Mouse (Mus musculus) thymus, postnatal 0 days (tissue): ENCODE data around the gene Mogat2. TPM values are rescaled to one million over a fixed set of nuclear protein-coding genes. Genes with fewer than 3 reads are reported as not detected.
A peak's percentile ranks its signal among the peaks of the same experiment; 100 is the strongest.

Experiments
- DNase-seq: peaks from one replicate; pipeline ENCODE4 v3.0.0-alpha.2; 2015; ENCODE audit warnings: low spot score
- polyA plus RNA-seq: library from polyadenylated mRNA; unstranded; fragments of >200 nt; fragmentation: Nextera tagmentation; extraction: Ambion mirVana; gene quantifications from 2 replicates; pipeline ENCODE4 v1.2.1, GENCODE M21; 2015

Mogat2 gene
- polyA plus RNA-seq, 1 experiment from 2014 or later: 0.25 TPM

DNA sequence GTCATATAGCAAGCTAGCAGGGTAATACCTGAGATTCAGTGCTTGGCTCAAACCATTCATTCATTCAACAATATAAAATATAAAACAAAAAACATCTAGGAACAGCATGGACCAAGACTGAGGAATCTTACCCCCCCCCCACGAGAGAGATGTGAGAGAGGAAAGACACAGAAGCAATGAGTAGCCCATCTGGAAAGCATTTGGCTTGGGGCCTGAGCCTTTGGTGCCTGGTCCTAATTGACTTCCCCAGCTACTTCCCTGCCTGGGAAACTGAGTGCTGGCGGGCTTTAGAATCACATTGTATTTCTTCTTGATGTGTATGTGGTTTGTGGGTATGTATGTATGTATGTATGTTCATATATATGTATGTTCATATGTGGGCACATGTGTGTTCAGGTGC, 2.8 kb downstream of the Mogat2 start:
- no peak for DNase-seq

DNA sequence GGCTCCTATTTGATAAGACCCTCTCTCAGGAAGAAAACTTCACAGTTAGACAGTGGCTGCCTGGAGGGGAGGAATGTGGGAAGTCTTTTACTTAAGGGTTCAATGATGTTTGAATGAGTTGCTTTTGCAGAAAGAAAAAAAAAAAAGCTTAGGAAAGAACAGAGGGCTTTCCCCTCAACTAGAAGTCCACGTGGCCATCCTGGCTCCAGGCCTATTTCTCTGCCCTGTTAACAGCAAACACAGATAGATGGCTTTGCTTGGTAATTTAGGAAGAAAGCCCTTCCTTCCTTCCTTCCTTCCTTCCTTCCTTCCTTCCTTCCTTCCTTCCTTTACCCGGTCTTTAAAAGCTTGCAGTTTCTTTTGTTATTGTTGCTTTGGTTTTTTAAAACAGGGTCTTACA, 3.5 kb downstream of the Mogat2 start:
- DNase-seq: no peak

DNA sequence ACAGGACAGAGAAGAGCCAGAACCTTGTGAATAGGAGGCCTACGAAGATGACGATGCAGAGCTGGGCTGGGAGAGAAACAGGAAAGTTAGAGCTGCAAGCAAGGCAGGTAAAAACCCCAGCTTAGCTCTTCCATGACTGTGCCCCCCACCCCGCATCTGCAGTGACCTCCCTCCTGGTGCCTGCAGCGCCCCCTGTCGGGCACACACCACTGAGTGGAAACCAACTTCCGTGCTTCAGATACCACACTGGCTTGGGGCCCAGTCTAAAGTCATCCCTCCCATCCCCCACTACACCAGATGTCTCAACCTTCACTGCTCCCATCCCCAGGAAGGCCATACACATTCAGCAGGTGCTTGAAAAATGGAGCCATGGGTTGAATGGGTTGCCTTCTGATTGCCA, 5.8 kb downstream of the Mogat2 start:
- no peak for DNase-seq

DNA sequence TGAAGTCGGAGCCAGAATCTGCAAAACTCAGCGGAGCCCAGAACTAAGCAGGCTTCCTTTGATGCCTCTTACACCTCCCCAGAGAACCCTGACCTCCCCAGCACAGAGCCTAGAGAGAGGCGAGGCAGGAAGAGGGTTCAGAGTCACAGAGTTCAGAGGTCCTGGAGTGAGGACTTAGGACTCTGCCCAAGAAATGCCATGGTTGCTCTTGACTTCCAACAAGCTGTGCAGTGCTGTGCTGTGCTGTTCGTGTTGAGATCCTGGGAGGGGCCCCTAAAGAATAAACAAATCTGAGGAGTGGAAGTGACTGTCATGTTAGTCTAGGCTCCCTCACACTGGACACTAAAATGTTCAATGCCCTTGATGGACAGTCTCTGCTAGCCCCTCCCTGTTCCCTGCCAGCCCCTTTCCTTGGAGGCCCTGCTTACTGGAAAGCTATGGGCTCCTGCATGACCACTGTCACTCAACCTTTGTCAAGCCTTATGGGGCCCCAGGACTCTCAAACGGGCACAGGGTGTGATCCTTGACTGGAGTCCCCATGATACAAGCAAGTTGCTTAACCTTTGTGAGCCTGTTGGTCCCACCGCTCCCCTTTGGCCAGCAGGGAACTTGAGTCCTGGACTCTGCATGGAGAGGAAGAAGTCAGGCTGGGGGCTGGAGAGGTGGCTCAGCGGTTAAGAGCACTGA, 8.2 kb downstream of the Mogat2 start:
- no peak for DNase-seq

DNA sequence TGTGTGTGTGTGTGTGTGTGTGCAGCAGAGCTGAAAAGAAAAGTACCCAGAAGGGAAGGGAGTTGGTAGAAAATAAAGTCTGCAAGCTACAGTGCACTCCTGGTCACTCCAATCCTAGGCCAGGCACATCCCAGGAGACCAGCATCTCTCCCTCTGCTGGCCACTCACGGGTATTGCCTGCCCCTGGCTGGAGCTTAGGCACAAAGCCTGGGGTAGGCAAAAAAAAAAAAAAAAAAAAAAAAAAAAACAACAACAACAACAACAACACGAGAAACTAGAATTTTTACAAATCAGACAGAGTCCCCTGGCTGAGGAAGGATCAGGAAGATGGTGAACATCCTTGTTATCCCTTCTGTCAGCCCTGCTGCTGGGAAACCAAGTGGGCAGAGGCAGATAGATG, 9.0 kb downstream of the Mogat2 start:
- DNase-seq: peak; percentile 20

DNA sequence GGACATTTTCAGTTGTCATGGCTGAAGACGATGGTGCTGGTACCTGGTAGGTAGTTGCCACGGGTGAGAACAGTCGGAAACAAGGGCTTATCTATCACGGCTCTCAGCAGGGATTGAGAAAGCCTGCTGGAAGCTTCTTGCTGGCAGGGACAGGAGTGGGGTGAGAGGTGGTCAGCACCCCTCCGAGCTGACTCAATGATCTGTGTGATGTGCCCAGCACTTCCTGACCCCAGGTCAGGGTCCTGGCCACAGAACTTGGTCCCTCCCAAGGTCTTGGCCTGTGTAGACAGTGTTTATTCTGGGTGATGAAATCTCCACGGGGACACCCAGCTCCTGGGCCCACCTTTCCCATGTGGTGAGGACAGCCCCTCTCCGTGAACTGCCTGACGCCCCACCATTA, 9.6 kb downstream of the Mogat2 start:
- DNase-seq: no peak

DNA sequence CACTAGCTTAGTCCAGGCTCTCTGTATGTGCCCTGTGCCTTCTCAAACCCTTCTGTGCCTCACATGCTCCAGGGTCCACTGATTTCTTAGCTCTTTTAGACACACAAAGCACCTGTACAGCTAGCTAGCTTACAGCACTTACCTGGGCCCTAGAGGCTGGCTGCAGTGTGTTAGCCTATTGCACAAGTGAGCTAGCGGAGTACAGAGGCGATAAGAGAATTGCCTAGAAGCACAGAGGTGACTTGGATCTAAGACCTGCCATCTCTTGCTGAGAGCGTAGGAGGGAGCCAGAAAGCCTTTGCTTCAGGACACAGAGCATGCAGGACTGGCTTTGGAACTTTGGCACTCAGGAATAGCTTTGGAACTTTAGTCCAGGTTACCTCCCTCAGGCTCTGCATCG, 11.2 kb downstream of the Mogat2 start:
- no peak for DNase-seq

DNA sequence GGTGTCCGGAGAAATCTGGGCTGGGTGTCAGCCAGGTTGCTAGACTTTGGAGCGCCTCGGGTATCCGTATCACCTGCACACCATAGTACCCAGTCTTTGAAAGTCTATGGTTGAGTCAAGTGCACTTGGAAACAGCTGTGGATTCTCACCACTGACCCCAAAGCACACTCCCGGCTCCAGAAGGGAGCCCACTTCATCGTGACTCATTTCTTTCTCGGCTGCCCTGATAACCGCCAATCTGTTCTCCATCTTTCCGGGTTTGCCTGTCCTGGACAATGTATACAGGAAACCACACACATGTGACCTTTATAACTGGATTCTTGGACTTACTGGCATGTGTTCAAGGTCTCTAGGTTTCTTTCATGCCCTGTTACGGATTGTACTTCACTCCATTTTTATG, 11.8 kb downstream of the Mogat2 start:
- no peak for DNase-seq

DNA sequence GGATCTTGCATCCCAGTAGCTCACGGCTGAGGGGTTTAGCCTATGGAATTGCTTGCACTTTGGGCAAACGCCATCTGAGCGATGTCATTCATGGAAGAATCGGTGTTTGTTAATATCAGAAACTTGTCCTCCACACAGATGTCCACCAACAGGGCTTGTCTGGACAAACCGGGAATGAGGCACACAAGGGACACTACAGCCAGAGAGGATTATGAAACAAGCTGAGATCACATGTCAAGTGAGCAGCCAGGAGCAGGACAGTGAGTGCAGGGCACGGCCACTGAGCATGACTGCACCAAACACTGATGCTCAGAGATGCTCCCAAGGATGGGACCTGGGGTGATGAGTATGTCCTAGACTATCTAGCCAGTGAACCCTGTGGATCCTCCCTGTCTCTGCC, 13.0 kb downstream of the Mogat2 start:
- DNase-seq: no peak

DNA sequence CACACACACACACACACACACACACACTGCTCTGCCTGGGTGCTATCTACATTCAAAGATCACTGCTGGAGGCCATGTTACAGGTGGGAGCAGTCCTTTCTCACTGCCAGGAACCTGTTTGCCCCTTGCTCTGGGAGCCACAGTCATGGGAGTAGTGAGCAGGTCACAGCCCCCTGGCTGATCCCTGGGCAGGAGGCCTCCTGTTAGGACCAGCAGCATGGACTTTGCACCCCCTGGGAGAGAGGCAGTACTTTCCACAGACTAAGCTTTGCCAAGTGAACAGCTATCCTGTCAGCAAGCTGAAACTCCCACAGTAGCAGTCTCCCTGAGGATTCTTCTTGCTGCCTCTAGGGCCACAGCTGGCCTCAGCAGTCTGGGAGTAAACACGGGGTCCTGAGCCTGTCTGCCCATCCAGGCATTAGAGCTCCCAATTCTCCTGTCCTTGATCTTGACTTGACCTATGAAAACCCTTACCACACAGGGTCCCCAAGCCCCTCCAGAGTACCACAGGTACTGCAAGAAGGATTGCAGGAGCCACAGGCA, 13.7 kb downstream of the Mogat2 start:
- no peak for DNase-seq

DNA sequence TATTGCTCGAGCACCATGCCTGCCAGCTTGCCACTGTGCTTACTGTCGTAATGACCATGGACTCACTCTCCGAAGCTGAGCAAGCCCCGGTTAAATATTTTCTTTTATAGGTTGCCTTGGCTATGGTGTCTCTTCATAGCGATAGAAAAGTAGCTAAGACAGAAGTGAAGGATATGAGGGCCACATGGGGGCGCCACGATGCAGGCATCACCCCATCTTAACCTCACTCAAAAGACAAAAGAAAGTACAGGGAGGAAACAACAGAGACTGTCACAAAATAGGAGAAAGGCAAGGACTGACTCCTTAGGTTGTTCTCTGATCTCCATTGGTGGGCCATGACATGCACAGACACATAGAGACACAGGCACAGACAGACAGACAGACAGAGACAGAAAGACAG, 14.2 kb downstream of the Mogat2 start:
- no peak for DNase-seq

DNA sequence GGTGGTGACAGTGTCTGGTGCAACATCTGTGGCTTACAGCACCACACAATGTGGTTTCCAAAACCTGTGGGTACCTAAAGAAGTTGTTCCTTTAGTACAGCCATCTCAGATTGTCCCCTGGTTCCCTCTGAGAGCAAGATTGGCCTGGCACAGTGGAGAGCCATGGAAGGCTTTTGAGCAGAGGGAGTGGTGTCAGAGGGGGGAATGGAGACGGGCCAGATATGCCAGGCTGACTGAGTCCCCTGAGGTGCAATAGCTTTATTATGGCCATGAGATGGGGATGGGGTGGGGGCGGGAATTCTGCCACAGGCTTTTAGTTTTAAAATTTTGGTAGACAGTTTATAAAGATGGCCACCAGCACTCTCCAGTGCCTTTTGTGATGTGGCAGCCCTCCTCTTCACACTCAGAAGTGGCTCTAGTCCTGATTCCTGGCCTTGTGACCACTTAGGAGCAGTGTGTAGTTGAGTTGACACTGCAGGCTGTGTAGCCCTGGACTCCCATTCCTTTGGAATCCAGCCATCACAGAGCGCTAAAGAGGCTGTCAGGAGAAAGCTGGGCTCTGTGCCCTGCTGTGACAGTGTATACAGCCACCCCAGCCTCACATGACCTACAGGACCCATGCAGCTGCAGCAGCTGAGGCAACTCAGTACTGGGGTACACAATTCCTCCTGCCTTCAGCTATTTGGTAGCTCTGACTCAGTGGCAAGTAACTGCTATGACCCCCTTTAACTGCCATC, 20.9 kb downstream of the Mogat2 start:
- no peak for DNase-seq

DNA sequence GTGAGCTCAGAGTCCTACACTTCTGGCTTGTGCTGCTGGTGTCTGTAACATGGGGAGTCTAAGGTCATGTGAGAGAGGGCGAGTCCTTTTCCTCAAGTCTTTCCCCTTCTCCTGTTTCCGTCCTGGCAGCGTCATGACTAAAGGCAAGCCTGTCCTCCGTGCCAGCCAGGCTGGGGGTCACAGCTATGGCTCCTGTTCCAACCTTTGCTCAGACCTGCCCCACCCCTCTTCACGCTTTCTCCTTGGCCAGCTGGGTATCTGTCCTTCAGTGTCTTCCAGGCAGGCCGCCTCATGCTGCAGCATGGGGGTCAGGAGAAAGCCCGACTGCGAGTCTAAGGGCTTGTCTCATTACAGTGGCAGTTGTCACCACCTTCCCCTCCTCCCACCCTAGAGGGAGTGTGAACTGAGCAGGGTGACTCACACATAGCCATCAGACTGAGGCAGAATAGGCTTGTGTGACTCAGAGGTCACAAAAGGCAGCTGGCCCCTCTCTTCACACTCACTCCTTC, 23.0 kb downstream of the Mogat2 start:
- DNase-seq: no peak

DNA sequence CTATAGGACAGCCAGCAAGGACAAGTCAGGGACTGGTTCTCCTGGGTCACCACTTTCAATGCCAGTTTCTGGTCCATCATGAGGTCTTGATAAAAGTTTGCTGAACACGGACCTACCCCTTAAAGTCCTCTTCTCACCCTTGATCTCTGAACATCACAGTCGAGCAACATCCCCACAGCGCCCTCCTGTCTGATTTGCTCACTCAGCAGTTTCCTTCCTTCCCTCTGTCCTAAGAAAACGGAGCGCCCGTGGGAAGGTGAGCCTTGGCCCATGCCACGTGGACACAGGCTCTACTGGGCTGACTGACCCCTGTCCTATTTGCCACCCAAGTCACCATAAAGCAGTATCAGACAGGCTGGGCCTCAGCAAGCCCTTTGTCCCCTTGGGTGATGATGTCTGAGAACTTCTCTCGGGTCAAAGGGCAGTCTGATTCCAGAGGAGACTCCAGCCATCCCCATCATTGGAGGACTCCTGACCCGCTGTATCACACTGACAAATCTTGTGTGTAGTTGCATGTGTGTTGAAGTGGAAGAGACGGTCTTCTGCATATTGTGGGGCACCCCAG, 23.7 kb downstream of the Mogat2 start:
- DNase-seq: no peak

DNA sequence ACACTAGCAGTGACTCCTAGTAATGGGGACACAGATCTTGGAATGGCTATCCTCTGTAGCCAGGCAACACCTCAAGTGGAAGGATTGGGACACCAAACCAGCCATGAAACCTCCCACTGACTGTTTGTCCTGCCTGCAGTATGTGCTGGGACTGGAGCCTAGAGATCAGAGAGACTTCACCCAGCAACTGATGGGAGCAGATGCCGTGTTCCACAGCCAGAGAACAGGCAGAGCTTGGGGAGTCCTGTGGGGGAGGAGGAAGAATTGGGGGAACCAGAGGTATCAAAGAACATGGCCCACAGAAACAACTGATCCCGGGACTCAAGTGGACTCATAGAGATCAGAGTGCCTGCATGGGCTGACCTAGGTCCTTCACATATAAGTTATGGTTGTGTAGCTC, 24.7 kb downstream of the Mogat2 start:
- no peak for DNase-seq

DNA sequence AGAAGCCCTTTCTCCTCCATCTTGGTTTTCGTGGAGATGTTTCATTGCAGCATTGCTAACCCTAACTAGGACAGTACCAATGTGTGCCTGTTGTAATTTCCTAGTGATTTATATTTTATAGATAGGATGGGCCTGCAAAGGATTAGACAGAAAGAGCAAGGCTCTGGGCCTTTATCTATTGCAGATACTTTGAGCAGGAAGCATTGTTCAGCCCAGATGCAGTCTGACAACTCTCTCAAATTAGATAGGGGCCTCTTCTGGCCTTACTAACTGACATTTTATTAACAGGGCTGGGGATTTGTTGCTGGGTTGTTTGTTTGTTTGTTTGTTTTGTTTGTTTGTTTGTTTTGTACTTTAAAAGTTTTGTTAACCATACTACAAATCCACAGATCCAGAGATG, 25.4 kb downstream of the Mogat2 start:
- DNase-seq: no peak

DNA sequence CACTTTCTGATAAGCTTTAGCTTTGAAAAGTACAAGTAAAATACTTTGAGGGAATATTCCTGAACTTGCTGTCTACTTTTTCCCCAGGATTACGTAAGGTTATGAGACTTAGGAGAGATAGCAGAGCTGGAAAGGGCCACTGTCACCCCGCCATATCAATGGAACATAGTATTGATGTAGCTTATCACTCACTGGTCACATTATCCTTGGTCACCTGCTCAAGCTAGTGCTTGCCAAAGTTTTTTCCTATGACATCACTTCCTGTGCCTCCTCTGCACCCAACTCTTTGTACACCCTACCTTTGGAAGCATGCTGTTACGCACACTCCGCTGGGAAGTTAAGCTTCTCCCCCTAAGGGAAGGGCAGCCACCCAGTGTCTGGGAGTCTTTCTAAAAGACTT, 29.7 kb downstream of the Mogat2 start:
- DNase-seq: no peak

DNA sequence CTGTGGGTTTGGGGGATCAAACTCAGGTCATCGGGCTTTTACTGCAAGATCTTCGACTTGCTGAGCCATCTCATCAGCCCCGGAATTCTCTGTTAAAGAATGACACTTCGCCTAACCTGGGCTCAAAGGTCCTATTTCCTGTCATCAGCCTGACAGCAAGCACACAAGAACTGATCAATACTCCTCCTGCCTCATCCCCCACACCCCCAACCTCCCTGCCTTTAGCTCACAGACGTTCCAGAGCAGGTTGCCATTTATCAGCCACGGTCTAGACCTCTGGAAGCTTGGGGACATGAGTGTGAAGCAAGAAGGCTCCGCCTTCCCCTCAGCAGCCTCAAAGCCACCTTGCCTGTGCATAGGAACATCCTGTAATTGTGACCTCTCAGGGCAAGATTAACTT, 32.1 kb downstream of the Mogat2 start:
- no peak for DNase-seq

DNA sequence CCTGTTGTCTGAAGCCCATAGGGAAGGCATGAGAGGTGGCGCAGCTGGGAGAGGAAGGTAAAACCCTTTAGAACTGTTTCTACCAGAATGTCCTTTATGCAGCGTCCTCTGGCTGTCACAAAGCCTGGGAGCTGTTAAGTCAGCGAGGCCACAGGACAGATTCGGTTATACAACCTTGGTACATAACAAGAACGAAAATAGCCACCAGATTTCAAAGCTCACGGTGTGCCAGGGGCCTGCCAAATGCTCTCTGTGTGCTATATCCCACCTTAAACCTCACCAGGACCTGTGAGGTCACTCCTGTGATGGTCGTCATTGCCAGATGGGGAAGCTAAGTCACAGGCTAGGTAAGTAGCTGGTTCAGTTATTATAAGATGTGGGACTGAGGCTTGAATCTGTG, 36.3 kb downstream of the Mogat2 start:
- no peak for DNase-seq

DNA sequence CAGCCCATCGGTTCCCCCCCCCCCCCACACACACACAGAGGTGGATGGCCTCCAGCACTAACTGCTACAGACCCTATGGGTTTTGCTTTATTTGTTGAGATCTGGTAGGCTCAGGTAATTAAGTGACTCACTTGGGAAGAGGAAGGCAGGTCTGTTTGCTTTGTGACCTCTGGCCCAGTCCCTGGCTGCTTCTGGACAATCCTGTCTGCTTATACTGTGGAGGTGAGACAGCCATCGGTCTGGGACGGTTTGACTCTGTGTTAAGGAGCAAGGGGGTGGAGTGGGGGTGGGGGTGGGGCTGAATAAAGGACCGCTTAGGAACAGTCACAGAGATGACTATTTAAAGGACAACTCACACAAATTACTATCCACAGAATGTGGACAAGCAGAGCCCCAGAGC, 38.1 kb downstream of the Mogat2 start:
- DNase-seq: no peak

DNA sequence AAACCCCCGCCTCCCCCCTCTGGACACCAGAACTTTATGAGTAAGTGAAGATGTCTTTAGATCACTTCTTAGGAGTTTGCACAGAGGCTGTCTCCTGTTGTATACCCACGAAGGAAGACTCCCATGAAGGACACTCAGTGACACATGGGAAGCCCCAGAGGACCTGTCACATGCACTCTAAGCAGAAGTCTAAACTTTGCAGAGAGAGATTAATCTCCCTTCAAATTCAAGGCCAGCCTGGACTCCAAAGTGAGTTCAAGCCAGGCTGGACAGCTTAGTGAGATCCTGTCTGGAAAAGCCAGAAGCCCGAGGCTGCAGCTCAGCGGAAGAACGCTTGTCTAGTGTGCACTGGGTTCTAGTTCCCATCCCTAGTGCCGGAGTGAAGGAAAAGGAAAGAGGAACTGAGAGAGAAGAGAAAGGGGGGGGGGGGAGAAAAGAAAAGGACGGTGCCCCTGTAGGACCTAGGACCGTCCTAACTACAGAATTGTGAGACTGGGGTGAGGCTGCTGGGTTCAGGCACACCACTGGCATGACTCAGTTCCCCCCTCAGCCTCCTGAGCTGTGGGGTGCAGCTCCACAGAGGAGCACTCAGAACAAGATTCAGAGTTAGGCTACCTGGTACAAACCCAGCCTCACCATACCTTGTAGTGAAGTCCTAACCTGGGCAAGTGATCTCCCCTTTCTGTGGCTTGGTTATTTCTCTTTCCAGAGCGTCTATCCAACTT, 38.8 kb downstream of the Mogat2 start:
- DNase-seq: no peak

DNA sequence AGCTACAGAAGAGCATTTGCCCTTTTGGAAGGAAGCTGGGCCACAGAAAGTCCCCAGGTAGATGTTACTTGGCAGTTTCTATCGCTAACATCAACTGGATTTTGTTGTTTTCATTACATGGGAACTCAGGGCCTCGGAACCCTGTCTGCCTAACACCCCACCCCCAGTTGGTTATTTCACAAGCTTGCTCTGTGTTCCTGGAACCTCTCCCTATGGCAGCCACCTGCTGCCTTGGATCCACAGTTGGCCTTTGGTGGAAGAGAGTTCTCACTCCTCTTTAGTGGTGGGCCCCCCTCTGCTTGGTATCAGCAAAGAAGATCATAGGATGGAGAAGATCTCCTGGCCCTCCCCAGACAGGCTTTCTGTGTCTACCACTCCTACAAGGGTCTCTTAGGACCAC, 39.6 kb downstream of the Mogat2 start:
- no peak for DNase-seq
